Mouse (Mus musculus) cerebellum, adult 11-12 months (tissue): ENCODE data around the gene Mrgprx1.

ENCODE experiments used
- DNase-seq: peaks from one replicate; pipeline ENCODE4 v3.0.0; 2022

The Mrgprx1 gene

DNA sequence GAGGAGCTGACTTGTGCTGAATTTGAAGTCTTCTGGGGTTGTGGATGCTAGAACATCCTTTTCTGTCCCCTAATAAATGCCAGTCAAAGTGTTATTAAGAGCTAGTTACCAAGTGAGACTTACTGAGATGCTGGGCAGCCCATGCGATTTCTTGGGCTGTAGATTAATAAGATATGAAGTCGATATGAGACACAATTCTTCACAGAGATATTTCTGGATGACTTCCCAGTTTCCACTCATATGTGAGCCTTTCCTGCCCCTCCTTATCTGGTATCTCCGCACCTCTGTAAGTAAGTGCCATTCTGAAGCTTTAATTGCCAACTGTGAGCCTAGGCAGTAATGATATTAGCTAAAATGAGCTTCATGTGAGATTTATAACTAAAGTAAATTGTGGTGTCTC, at the start of gene Mrgprx1:
TSS of gene Mrgprx1 (minus strand) at position 101 of the 400 bp plus-strand sequence.
- no peak for DNase-seq

GRCm38 (mm10) chr7:48075521-48075920, 48.1 kb upstream of the Mrgprx1 start:
- DNase-seq, result no peak

DNA sequence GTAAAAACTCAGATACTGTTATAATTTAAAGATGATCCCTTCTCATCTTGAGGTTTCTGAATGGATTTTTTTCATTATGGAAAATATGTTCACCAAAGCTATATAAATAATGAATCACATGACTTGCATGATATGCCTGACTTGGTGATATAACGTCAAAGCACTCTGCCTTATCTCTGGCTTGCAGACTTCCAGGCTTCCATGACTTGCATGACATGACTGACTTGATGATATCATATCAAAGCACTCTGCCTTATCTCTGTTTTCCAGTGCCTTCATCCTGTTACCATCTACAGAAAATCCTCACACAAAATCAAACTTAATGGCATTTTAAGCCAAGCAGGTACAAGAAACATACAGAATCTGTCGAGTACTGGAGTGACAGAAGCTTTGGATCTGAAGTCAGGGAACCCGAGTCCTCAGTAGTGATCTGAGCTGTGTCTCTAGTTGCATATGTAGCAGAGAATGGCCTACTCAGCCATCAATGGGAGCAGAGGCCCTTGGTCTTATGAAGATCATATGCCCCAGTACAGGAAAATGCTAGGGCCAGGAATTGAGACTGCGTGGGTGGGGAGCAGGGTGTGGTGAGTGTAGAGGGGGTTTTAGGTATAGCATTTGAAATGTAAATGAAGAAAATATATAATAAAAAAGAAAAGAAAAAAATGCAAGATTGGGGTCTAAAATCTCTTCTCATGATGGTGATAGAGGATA, 19.2 kb upstream of the Mrgprx1 start:
- DNase-seq, result no peak

GRCm38 (mm10) chr7:48044046-48044445, 16.6 kb upstream of the Mrgprx1 start:
- no peak for DNase-seq

DNA sequence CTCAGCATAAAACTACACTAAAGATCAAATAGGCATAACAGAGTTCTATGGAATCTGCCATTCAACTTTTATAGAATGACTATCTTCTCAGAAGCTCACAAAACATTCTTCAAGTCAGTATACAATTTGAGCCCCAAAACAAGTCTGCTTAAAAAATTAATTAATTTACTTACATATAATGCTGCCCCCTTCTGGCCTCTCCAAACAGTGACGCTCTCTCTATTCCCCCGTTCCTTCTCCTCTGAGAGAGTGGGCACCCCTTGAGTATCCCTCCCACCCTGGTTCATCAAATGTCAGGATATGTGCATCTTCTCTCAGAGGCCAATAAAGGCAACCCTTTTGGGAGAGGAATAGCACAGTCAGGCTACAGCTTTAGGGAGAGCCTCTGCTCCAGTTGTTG, 9.5 kb downstream of the Mrgprx1 start:
- no peak for DNase-seq

- no peak for DNase-seq
These were observed 31.7 kb downstream of the Mrgprx1 start for GRCm38 (mm10) chr7:47995689-47996088.

GRCm38 (mm10) chr7:47986752-47987151, 40.6 kb downstream of the Mrgprx1 start:
- DNase-seq, result no peak

DNA sequence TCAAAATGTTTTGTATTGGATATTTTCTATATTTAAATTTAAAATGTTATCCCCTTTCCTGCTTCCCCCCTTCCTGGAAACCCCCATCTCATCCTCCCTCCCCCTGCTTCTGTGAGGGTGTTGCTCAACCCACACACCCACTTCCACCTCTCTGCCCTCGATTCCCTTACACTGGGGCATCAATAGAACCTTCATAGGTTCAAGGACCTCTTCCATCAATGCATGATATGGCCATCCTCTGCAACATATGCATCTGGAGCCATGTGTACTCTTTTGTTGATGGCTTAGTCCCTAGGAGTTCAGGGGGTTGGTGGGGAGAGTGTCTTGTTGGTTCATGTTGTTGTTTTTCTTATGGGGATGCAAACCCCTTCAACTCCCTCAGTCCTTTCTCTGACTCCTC, 45.4 kb downstream of the Mrgprx1 start, which contains the start of gene Mrgpra4:
TSS of gene Mrgpra4 (minus strand) at position 101 of the 400 bp plus-strand sequence.
- DNase-seq, result no peak
